Mouse (Mus musculus) liver, embryonic 11.5 days (tissue): ENCODE measurements around the gene Arsj. TPM values are rescaled to one million over a fixed set of nuclear protein-coding genes. Genes with fewer than 3 reads are reported as not detected.

ENCODE experiments used
- ATAC-seq: fragments of 200-750 bp; cut with Nextera tagmentation; replicated peaks from 2 replicates; pipeline ENCODE4 v1.8.0; 2017; ENCODE audit warnings: moderate number of reproducible peaks, mild to moderate bottlenecking, moderate TSS enrichment, moderate library complexity; ENCODE audit not compliant: low FRiP score
- DNase-seq: peaks from one replicate; pipeline ENCODE4 v3.0.0-alpha.2; 2017; ENCODE audit warnings: low spot score
- H3K27ac ChIP-seq: fragments of 300-500 bp; sonication (generic); 2 replicates; pipeline ENCODE4 v1.5.1; 2014; ENCODE audit warnings: mild to moderate bottlenecking, low read depth, low read length, control low read depth
- H3K27me3 ChIP-seq: fragments of 300-500 bp; sonication (generic); replicated peaks from 2 replicates; pipeline ENCODE4 v1.6.1; 2014; ENCODE audit warnings: low read length, mixed read lengths; ENCODE audit not compliant: control insufficient read depth, insufficient read depth
- H3K36me3 ChIP-seq: fragments of 300-500 bp; sonication (generic); 2 replicates; pipeline ENCODE4 v1.6.1; 2014; ENCODE audit warnings: mild to moderate bottlenecking, low read length, moderate library complexity, mixed read lengths; ENCODE audit not compliant: control insufficient read depth, insufficient read depth
- H3K4me1 ChIP-seq: fragments of 300-500 bp; sonication (generic); replicated peaks from 2 replicates; pipeline ENCODE4 v1.6.1; 2014; ENCODE audit warnings: low read length, mixed read lengths; ENCODE audit not compliant: control insufficient read depth, insufficient read depth
- H3K4me2 ChIP-seq: fragments of 300-500 bp; sonication (generic); 2 replicates; pipeline ENCODE4 v1.6.1; 2014; ENCODE audit warnings: mild to moderate bottlenecking, control low read depth, moderate library complexity
- H3K4me3 ChIP-seq: fragments of 300-500 bp; sonication (generic); 2 replicates; pipeline ENCODE4 v1.5.1; 2014; ENCODE audit warnings: low read depth, low read length, control low read depth
- H3K9ac ChIP-seq: fragments of 300-500 bp; sonication (generic); 2 replicates; pipeline ENCODE4 v1.6.1; 2014; ENCODE audit warnings: low read depth, low read length, control low read depth
- H3K9me3 ChIP-seq: fragments of 300-500 bp; sonication (generic); 2 replicates; pipeline ENCODE4 v1.6.1; 2016; ENCODE audit warnings: low read length, inconsistent platforms, mixed read lengths; ENCODE audit not compliant: control insufficient read depth
- WGBS: fragments of 180-500 bp; shearing (Covaris S2); extraction: QIAGEN DNeasy Blood & Tissue Kit; methylation state at CpG from one replicate; pipeline ENCODE4 v1.1.7; 2014; 5-methylcytosine and 5-hydroxymethylcytosine counted together
- polyA plus RNA-seq: library from polyadenylated mRNA; unstranded; fragments of >200 nt; fragmentation: Nextera tagmentation; extraction: Ambion mirVana; gene quantifications from 2 replicates; pipeline ENCODE4 v1.2.1, GENCODE M21; 2014

The Arsj gene
- polyA plus RNA-seq, 1 experiment from 2014 or later = 0.15 TPM

GRCm38 (mm10) chr3:126362931-126363525 lies 456 bp upstream of the Arsj start:
- 81% methylated on average over 11 of the region's 11 CpGs for WGBS
- Histone ChIP-seq H3K27ac (no peak overlapping the region), H3K4me1 (no peaks in the 10 kb centered on the region), H3K4me2 (no peak overlapping the region), H3K36me3 (no peaks in the 10 kb centered on the region), H3K9ac (no peak overlapping the region), H3K4me3 (no peak overlapping the region), H3K9me3 (no peaks in the 10 kb centered on the region), H3K27me3 (no peaks in the 10 kb centered on the region; the same call in 1 of the 2 replicates)
- DNase-seq (no peak), ATAC-seq (no peak)

- WGBS = 80% methylated on average over 7 of the region's 7 CpGs
- H3K4me3 ChIP-seq = no peak overlapping the region
These were observed 1.1 kb downstream of the Arsj start for GRCm38 (mm10) chr3:126364555-126364954.

GRCm38 (mm10) chr3:126370571-126370970 lies 7.1 kb downstream of the Arsj start:
- Histone ChIP-seq H3K27ac (no peak overlapping the region), H3K27me3 (no peaks in the 10 kb centered on the region), H3K4me2 (no peak overlapping the region), H3K4me3 (no peak overlapping the region), H3K9ac (no peak overlapping the region), H3K4me1 (no peaks in the 10 kb centered on the region), H3K9me3 (no peaks in the 10 kb centered on the region), H3K36me3 (no peaks in the 10 kb centered on the region)
- DNase-seq (no peak), ATAC-seq (no peak)

More at GRCm38 (mm10) chr3:126364555-126364954, 1.1 kb downstream of the Arsj start:
- ATAC-seq (no peak), DNase-seq (no peak)
- Histone ChIP-seq H3K9ac (no peak overlapping the region), H3K27ac (no peak overlapping the region), H3K4me2 (no peak overlapping the region), H3K4me1 (no peaks in the 10 kb centered on the region), H3K9me3 (no peaks in the 10 kb centered on the region), H3K27me3 (no peaks in the 10 kb centered on the region; the same call in 1 of the 2 replicates), H3K36me3 (no peaks in the 10 kb centered on the region)

- Histone ChIP-seq H3K9me3 (no peaks in the 10 kb centered on the region), H3K4me2 (no peak overlapping the region), H3K36me3 (no peaks in the 10 kb centered on the region), H3K27ac (no peak overlapping the region), H3K4me1 (no peaks in the 10 kb centered on the region), H3K4me3 (no peak overlapping the region), H3K9ac (no peak overlapping the region), H3K27me3 (no peaks in the 10 kb centered on the region)
- DNase-seq (no peak), ATAC-seq (no peak)
- WGBS = 67% methylated on average over 9 of the region's 9 CpGs
These were observed 9.5 kb downstream of the Arsj start for GRCm38 (mm10) chr3:126372815-126373545.

- Histone ChIP-seq H3K4me3 (no peak overlapping the region), H3K9me3 (no peaks in the 10 kb centered on the region), H3K4me1 (no peaks in the 10 kb centered on the region), H3K9ac (no peak overlapping the region), H3K4me2 (no peak overlapping the region), H3K36me3 (no peaks in the 10 kb centered on the region), H3K27me3 (no peaks in the 10 kb centered on the region), H3K27ac (no peak overlapping the region)
- no peak for ATAC-seq
- WGBS = 50% methylated on average over 1 of the region's 1 CpGs
- DNase-seq = no peak
These were observed 10.2 kb downstream of the Arsj start for GRCm38 (mm10) chr3:126373721-126374120.

- Histone ChIP-seq H3K9me3 (no peaks in the 10 kb centered on the region), H3K9ac (no peak overlapping the region), H3K27ac (no peak overlapping the region), H3K4me1 (no peaks in the 10 kb centered on the region), H3K36me3 (no peaks in the 10 kb centered on the region), H3K4me3 (no peak overlapping the region), H3K27me3 (no peaks in the 10 kb centered on the region), H3K4me2 (no peak overlapping the region)
- DNase-seq (no peak), ATAC-seq (no peak)
- 72% methylated on average over 6 of the region's 6 CpGs for WGBS
These were observed 15.8 kb downstream of the Arsj start for GRCm38 (mm10) chr3:126379252-126379651.

- no peaks in the 10 kb centered on the region for H3K27me3 ChIP-seq
- H3K27ac ChIP-seq = no peak overlapping the region
- DNase-seq = no peak
- no peak overlapping the region for H3K4me3 ChIP-seq
- no peak overlapping the region for H3K9ac ChIP-seq
- H3K9me3 ChIP-seq = no peaks in the 10 kb centered on the region
- H3K4me1 ChIP-seq = no peaks in the 10 kb centered on the region
- ATAC-seq = no peak
- 59% methylated on average over 2 of the region's 2 CpGs for WGBS
- H3K36me3 ChIP-seq = no peaks in the 10 kb centered on the region
- H3K4me2 ChIP-seq = no peak overlapping the region
These were observed 16.2 kb downstream of the Arsj start for GRCm38 (mm10) chr3:126379702-126380101.

GRCm38 (mm10) chr3:126383276-126383675 lies 19.8 kb downstream of the Arsj start:
- no peaks in the 10 kb centered on the region for H3K27me3 ChIP-seq
- no peaks in the 10 kb centered on the region for H3K9me3 ChIP-seq
- no peaks in the 10 kb centered on the region for H3K36me3 ChIP-seq
- ATAC-seq = no peak
- no peak overlapping the region for H3K4me3 ChIP-seq
- WGBS = 92% methylated on average over 6 of the region's 6 CpGs
- no peak overlapping the region for H3K4me2 ChIP-seq
- DNase-seq = no peak
- H3K27ac ChIP-seq = no peak overlapping the region
- no peaks in the 10 kb centered on the region for H3K4me1 ChIP-seq
- no peak overlapping the region for H3K9ac ChIP-seq
